Mouse (Mus musculus): ENCODE measurements around the gene Habp4.

The Habp4 gene

DNA sequence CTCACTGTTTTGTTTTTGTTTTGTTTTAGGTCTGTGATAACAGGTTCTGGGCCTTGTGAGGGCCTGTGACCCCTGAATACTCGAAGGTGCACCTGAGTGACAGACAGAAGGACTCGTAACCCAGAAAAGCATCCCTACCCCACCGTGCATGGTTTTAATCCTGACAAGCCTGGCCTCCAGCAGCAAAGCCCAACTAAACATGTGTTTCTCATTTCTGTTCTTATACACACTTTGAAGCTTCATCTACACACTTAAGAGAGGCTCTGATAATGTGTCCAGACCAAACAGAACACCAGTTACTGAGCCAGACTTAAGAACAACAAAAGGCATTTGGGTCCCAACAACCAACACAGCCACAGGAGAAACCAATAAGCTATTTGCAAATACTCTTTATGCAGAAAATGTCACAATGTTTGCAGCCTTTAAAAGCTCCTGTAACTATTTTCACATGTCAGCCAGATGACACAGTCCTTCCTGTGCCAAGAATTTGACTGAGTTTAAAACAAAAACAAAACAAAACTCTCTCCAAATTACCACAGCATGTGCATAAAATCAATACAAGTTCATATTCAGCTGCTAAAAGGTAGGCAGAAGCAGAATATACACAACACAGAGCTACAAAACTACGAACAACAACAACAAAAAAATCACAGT is 73.6 kb downstream of the Habp4 start:
- no peaks in the 10 kb centered on the region for H3K36me3 ChIP-seq (ENCODE audit: insufficient read depth, low read length)
- H3K4me1 ChIP-seq (replicated peaks; ENCODE audit: low read depth, low read length), result no peaks in the 10 kb centered on the region
- TF ChIP-seq POU5F1 (IDR thresholded peaks at IDR 0.05; ENCODE audit: borderline replicate concordance, low read length) (no peak), CTCF (conservative IDR thresholded peaks at IDR 0.05; ENCODE audit: low read length) (no peak), NANOG (IDR thresholded peaks at IDR 0.05; ENCODE audit: borderline replicate concordance, low read length) (no peak)
- no peaks in the 10 kb centered on the region for H3K27me3 ChIP-seq (ENCODE audit: insufficient read depth, low read length)
- H3K9me3 ChIP-seq (ENCODE audit: low read length), result no peaks in the 10 kb centered on the region
- H3K4me3 ChIP-seq (replicated peaks; ENCODE audit: low read length), result no peak overlapping the region

DNA sequence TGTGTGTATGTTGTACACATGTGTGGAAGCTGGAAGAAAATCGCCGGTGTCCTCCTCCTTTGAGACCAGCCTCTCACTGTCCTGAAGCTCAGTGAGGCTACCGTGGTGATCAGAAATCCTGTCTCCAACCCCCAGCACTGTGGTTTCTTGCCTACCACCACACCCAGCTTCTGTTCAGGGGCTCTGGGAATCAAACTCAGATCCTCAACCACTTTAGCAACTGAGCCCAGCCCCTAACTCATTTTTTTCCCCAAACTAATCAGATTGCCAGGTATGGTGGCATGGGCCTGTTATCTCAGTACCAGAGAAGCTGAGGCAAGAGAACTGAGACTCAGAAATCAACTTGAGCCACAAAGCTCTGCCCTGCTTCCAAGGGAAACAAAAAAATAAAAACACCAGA is 74.2 kb downstream of the Habp4 start:
- no peaks in the 10 kb centered on the region for H3K36me3 ChIP-seq (ENCODE audit: insufficient read depth, low read length)
- TF ChIP-seq CTCF (conservative IDR thresholded peaks at IDR 0.05; ENCODE audit: low read length), result no peak
- no peak for TF ChIP-seq POU5F1 (IDR thresholded peaks at IDR 0.05; ENCODE audit: borderline replicate concordance, low read length)
- H3K4me3 ChIP-seq (replicated peaks; ENCODE audit: low read length), result no peak overlapping the region
- H3K9me3 ChIP-seq (ENCODE audit: low read length), result no peaks in the 10 kb centered on the region
- no peaks in the 10 kb centered on the region for H3K27me3 ChIP-seq (ENCODE audit: insufficient read depth, low read length)
- no peaks in the 10 kb centered on the region for H3K4me1 ChIP-seq (replicated peaks; ENCODE audit: low read depth, low read length)

Measured in E14TG2a.4 (cell line).